Mouse (Mus musculus) E14TG2a.4 (cell line): ENCODE data around the gene Gys2.

Source experiments
- H3K27me3 ChIP-seq: 2 replicates; pipeline ENCODE4 v1.6.1; 2014; ENCODE audit warnings: low read length, control low read depth; ENCODE audit not compliant: insufficient read depth
- H3K36me3 ChIP-seq: 2 replicates; pipeline ENCODE4 v1.6.1; 2014; ENCODE audit warnings: low read length, control low read depth; ENCODE audit not compliant: insufficient read depth
- H3K4me1 ChIP-seq: replicated peaks from 2 replicates; pipeline ENCODE4 v1.6.1; 2014; ENCODE audit warnings: low read depth, low read length, control low read depth
- H3K4me3 ChIP-seq: replicated peaks from 2 replicates; pipeline ENCODE4 v1.5.1; 2014; ENCODE audit warnings: mild to moderate bottlenecking, low read length
- H3K9me3 ChIP-seq: 2 replicates; pipeline ENCODE4 v1.6.1; 2014; ENCODE audit warnings: low read length, control low read depth
- CTCF ChIP-seq: conservative IDR thresholded peaks from 2 replicates; pipeline ENCODE4 v1.5.1; 2014; ENCODE audit warnings: low read length
- NANOG ChIP-seq: IDR thresholded peaks from 2 replicates; pipeline ENCODE4 v1.6.1; 2014; ENCODE audit warnings: borderline replicate concordance, low read length, mixed read lengths
- POU5F1 ChIP-seq: IDR thresholded peaks from 2 replicates; pipeline ENCODE4 v1.6.1; 2014; ENCODE audit warnings: low read length, borderline replicate concordance

The Gys2 gene

GRCm38 (mm10) chr6:142414597-142414996, 58.3 kb downstream of the Gys2 start:
- H3K9me3 ChIP-seq, result no peaks in the 10 kb centered on the region
- H3K4me3 ChIP-seq, result peak overlapping the region; percentile 57
- no peaks in the 10 kb centered on the region for H3K36me3 ChIP-seq
- H3K27me3 ChIP-seq, result peaks cover 30% of the 10 kb centered on the region
- no peak for TF ChIP-seq NANOG
- no peak for TF ChIP-seq POU5F1
- no peak for TF ChIP-seq CTCF
- H3K4me1 ChIP-seq, result peaks cover 12% of the 10 kb centered on the region

DNA sequence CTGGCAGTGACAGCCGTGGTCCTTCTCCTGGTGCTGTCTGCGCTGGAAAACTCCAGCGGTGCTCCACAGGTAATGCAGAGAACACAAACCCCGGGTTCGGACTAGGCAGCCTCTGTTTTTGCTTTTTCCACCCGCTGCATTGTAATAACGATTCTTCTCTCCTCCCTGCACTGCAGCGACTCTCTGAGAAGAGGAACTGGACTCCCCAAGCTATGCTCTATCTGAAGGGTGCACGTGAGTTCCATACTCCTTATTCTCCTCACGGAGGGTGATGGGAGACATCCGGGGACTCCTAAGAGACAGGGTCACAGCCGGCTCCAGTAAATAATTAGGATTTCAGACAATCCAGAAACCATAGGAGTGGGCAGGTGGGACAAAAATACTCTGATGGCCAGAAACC, 59.1 kb downstream of the Gys2 start:
- TF ChIP-seq NANOG (no peak), POU5F1 (no peak), CTCF (no peak)
- Histone ChIP-seq H3K4me3 (peak overlapping the region; percentile 57), H3K9me3 (no peaks in the 10 kb centered on the region), H3K36me3 (no peaks in the 10 kb centered on the region), H3K27me3 (peaks cover 30% of the 10 kb centered on the region), H3K4me1 (peaks cover 12% of the 10 kb centered on the region)

GRCm38 (mm10) chr6:142412906-142413491, 59.9 kb downstream of the Gys2 start, which contains the start of gene Spx:
Spx (plus strand) TSS chr6:142413441.
- H3K4me3 ChIP-seq, result peak within 1 kb of the TSS; percentile 57
- no peak for TF ChIP-seq CTCF
- peaks cover 30% of the 10 kb centered on the region for H3K27me3 ChIP-seq
- peaks cover 12% of the 10 kb centered on the region for H3K4me1 ChIP-seq
- H3K9me3 ChIP-seq, result no peaks in the 10 kb centered on the region
- H3K36me3 ChIP-seq, result no peaks in the 10 kb centered on the region

- peaks cover 28% of the 10 kb centered on the region for H3K27me3 ChIP-seq
- peaks cover 12% of the 10 kb centered on the region for H3K4me1 ChIP-seq
- TF ChIP-seq POU5F1, result no peak
- TF ChIP-seq CTCF, result no peak
- TF ChIP-seq NANOG, result no peak
- H3K9me3 ChIP-seq, result no peaks in the 10 kb centered on the region
- no peaks in the 10 kb centered on the region for H3K36me3 ChIP-seq
- H3K4me3 ChIP-seq, result no peak overlapping the region
These were observed 61.8 kb downstream of the Gys2 start for GRCm38 (mm10) chr6:142411140-142411539.

DNA sequence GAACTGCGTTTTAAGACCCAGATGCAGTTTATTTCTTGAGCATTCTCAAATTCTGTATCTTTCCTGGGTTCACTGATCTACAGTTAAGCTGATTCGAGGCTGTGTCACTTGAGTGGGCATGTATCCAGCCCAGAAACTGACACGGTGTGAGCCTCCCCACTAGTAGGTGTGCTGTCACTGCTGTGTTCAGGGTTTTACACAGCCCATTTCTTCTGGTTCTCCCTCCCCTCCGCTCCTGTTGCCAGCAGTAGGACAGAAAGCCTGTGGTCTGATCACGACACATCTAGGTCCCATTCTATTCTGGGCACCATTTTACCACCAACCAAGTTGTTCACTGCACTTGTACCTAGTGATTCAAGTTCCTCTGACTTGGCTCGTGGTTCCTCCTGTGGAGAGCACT, 77.2 kb downstream of the Gys2 start:
- TF ChIP-seq POU5F1 (no peak), CTCF (no peak), NANOG (no peak)
- Histone ChIP-seq H3K9me3 (no peaks in the 10 kb centered on the region), H3K27me3 (no peaks in the 10 kb centered on the region), H3K36me3 (peaks cover 60% of the 10 kb centered on the region), H3K4me1 (peaks cover 16% of the 10 kb centered on the region), H3K4me3 (no peak overlapping the region)

- peaks cover 56% of the 10 kb centered on the region for H3K36me3 ChIP-seq
- H3K4me1 ChIP-seq, result peaks cover 25% of the 10 kb centered on the region
- H3K4me3 ChIP-seq, result no peak overlapping the region
- TF ChIP-seq POU5F1, result no peak
- TF ChIP-seq CTCF, result no peak
- no peak for TF ChIP-seq NANOG
- no peaks in the 10 kb centered on the region for H3K27me3 ChIP-seq
- H3K9me3 ChIP-seq, result no peaks in the 10 kb centered on the region
These were observed 78.2 kb downstream of the Gys2 start for GRCm38 (mm10) chr6:142394669-142395068.

- Histone ChIP-seq H3K27me3 (no peaks in the 10 kb centered on the region), H3K4me3 (no peak overlapping the region), H3K9me3 (no peaks in the 10 kb centered on the region), H3K4me1 (peaks cover 43% of the 10 kb centered on the region), H3K36me3 (peaks cover 66% of the 10 kb centered on the region)
- TF ChIP-seq POU5F1 (no peak), NANOG (no peak), CTCF (no peak)
These were observed 80.6 kb downstream of the Gys2 start for GRCm38 (mm10) chr6:142392312-142392711.

GRCm38 (mm10) chr6:142389101-142389500, 83.8 kb downstream of the Gys2 start:
- H3K4me1 ChIP-seq, result peaks cover 51% of the 10 kb centered on the region
- H3K9me3 ChIP-seq, result no peaks in the 10 kb centered on the region
- H3K4me3 ChIP-seq, result no peak overlapping the region
- peaks cover 45% of the 10 kb centered on the region for H3K36me3 ChIP-seq
- no peak for TF ChIP-seq POU5F1
- TF ChIP-seq NANOG, result no peak
- no peak for TF ChIP-seq CTCF
- H3K27me3 ChIP-seq, result no peaks in the 10 kb centered on the region

DNA sequence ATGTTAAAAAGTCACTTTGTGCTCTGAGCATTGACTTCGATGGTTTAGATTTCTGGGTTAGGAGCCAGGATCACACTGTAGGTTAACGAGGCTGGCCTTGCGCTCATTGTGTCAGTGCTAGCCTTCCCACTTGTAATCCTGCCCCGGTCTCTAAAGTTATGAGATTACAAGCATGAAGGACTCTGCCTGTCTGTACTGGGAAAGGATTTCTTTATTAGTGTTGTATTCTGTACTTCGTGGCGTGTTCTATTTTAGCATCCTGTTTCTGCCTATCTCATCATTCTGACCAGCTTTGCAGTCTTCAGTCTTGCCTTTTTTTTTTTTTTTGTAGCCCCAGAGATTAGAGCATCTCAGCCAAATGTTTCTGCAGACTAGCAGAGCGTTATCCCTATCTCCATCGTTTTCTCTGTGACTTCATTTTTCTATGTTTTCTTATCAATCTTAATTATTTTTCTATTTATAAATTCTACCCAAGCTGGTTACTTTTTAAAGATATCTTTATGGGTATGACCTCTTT, 85.1 kb downstream of the Gys2 start:
- no peak for TF ChIP-seq NANOG
- no peak for TF ChIP-seq CTCF
- no peak for TF ChIP-seq POU5F1
- H3K4me3 ChIP-seq, result peak overlapping the region; percentile 95
- no peaks in the 10 kb centered on the region for H3K27me3 ChIP-seq
- H3K9me3 ChIP-seq, result no peaks in the 10 kb centered on the region
- H3K36me3 ChIP-seq, result peaks cover 38% of the 10 kb centered on the region
- peaks cover 48% of the 10 kb centered on the region for H3K4me1 ChIP-seq
